ENCODE assay signal across 18 mouse cellular contexts in genomic region chr10:12928193-12928592, GRCm38 (mm10).
"Had no signal": no experiment of that assay in that cellular context is flagged by ENCODE, and none has a peak within 500 bp of the region (broad histone marks: within the 10 kb centered on the region; RNA-seq: fewer than 3 reads in every experiment).

No protein-coding gene starts in this region.

- H3K4me2 ChIP-seq: limb, embryonic 13.5 days; liver, embryonic 13.5 days; lung, embryonic 14.5 days; midbrain, embryonic 12.5 days; midbrain, embryonic 15.5 days; neural tube, embryonic 13.5 days had no signal

- H3K9ac ChIP-seq: limb, embryonic 13.5 days; liver, embryonic 13.5 days; lung, embryonic 14.5 days; midbrain, embryonic 12.5 days; midbrain, embryonic 15.5 days; neural tube, embryonic 13.5 days had no signal

- H3K36me3 ChIP-seq: limb, embryonic 10.5 days; limb, embryonic 13.5 days; liver, embryonic 13.5 days; midbrain, embryonic 12.5 days; midbrain, embryonic 15.5 days; neural tube, embryonic 13.5 days had no signal

- H3K27me3 ChIP-seq: limb, embryonic 13.5 days; liver, embryonic 13.5 days; midbrain, embryonic 15.5 days; neural tube, embryonic 13.5 days had no signal

- ATAC-seq: lung, postnatal 0 days; midbrain, embryonic 15.5 days had no signal

- H3K27ac ChIP-seq: kidney, postnatal 0 days; layer of hippocampus, adult 2 months; limb, embryonic 10.5 days; limb, embryonic 13.5 days; liver, embryonic 13.5 days; macrophage; midbrain, embryonic 12.5 days; midbrain, embryonic 15.5 days; neural tube, embryonic 13.5 days had no signal

- DNase-seq: kidney, adult 18-20 months; kidney, postnatal 25 days; layer of hippocampus, adult 9-11 months; liver; liver, embryonic 13.5 days; lung, embryonic 14.5 days; thymus, adult 18-20 months; thymus, postnatal 36 days had no signal

- H3K4me3 ChIP-seq: layer of hippocampus, adult 2 months; limb, embryonic 10.5 days; limb, embryonic 13.5 days; liver, embryonic 13.5 days; midbrain, embryonic 12.5 days; midbrain, embryonic 15.5 days; myocyte; neural tube, embryonic 13.5 days had no signal

- H3K9me3 ChIP-seq: limb, embryonic 13.5 days; liver, embryonic 13.5 days; midbrain, embryonic 12.5 days; midbrain, embryonic 15.5 days; neural tube, embryonic 13.5 days had no signal
